Comparison of ENCODE assay signal across 8 mouse cellular contexts in genomic region chr19:56547456-56548229, GRCm38 (mm10). TPM values are rescaled to one million over a fixed set of nuclear protein-coding genes. Genes with fewer than 3 reads are reported as not detected.
DNase-seq lines count a peak whose midpoint lies in the region; ATAC-seq and TF ChIP-seq lines count a peak whose summit lies in the region.

Gene Dclre1a, minus strand, starts transcription at chr19:56548222.

- H3K4me1 ChIP-seq in CH12.LX (ENCODE audit: control insufficient read depth in 1 of 2, insufficient read depth in 2 of 2): peaks cover 0 to 44% of the 10 kb centered on the region in 2 experiments; a peak in 2 of 4 replicates
- no peaks in the 10 kb centered on the region for H3K4me1 ChIP-seq in brown adipose tissue, adult 24 weeks (ENCODE audit: control insufficient read depth, insufficient read depth, insufficient read length, low read length)
- no peaks in the 10 kb centered on the region; the same call in 1 of the 2 replicates for H3K4me1 ChIP-seq in forebrain, embryonic 11.5 days (replicated peaks; ENCODE audit: control insufficient read depth, insufficient read depth, low read length)
- H3K4me1 ChIP-seq in lung, adult 2 months (ENCODE audit: control insufficient read depth, insufficient read depth, low read length): peaks cover 10% of the 10 kb centered on the region
- peaks cover 19% of the 10 kb centered on the region for H3K4me1 ChIP-seq in neural tube, embryonic 14.5 days (ENCODE audit: control insufficient read depth, insufficient read depth, low read length)
- H3K4me1 ChIP-seq in thymus, adult 2 months (replicated peaks; ENCODE audit: control insufficient read depth, insufficient read depth, low read length): peaks cover 4% of the 10 kb centered on the region; the same call in 1 of the 2 replicates

- H3K9ac ChIP-seq in CH12.LX (ENCODE audit: insufficient read depth, low read depth): peak within 1 kb of the TSS; percentile 89
- H3K9ac ChIP-seq in forebrain, embryonic 11.5 days (ENCODE audit: low read length): peak within 1 kb of the TSS; percentile 97
- peak within 1 kb of the TSS; percentile 95 for H3K9ac ChIP-seq in neural tube, embryonic 14.5 days (replicated peaks; ENCODE audit: low read depth, low read length)

- H3K27me3 ChIP-seq in CH12.LX (replicated peaks): no peaks in the 10 kb centered on the region
- H3K27me3 ChIP-seq in forebrain, embryonic 11.5 days (ENCODE audit: control insufficient read depth, insufficient read depth, low read length): no peaks in the 10 kb centered on the region
- H3K27me3 ChIP-seq in neural tube, embryonic 14.5 days (ENCODE audit: control insufficient read depth, insufficient read depth, low read length): peaks cover 4% of the 10 kb centered on the region; the same call in 1 of the 2 replicates
- H3K27me3 ChIP-seq in thymus, adult 2 months (ENCODE audit: control insufficient read depth, insufficient read depth, low read length): no peaks in the 10 kb centered on the region

- in situ Hi-C loops in CH12.LX (cut with MboI; ENCODE audit: low pct_ligation_motif_present, low pct_unique_long_range_greater_than_20kb, low sequenced_read_pairs): no loop called here

- peaks cover 19 to 42% of the 10 kb centered on the region in 2 experiments for H3K36me3 ChIP-seq in CH12.LX (replicated peaks in 1 of 2; ENCODE audit: control insufficient read depth in 1 of 2, insufficient read depth in 1 of 2, low read length in 1 of 2)
- peaks cover 5% of the 10 kb centered on the region for H3K36me3 ChIP-seq in forebrain, embryonic 11.5 days (ENCODE audit: control insufficient read depth, insufficient read depth, low read length)
- peaks cover 9% of the 10 kb centered on the region; the same call in 1 of the 2 replicates for H3K36me3 ChIP-seq in neural tube, embryonic 14.5 days (ENCODE audit: control insufficient read depth, insufficient read depth, low read length)
- peaks cover 9% of the 10 kb centered on the region for H3K36me3 ChIP-seq in thymus, adult 2 months (ENCODE audit: control insufficient read depth, insufficient read depth, low read length)

- H3K4me3 ChIP-seq in CH12.LX (replicated peaks in 1 of 3; ENCODE audit: low read depth in 2 of 3, low read length in 2 of 3, poor library complexity in 1 of 3): peak within 1 kb of the TSS; percentile 88 to 98 (median 92)
- H3K4me3 ChIP-seq in brown adipose tissue, adult 24 weeks (ENCODE audit: insufficient read depth, low read depth, low read length): peak within 1 kb of the TSS; percentile 96
- peak within 1 kb of the TSS; percentile 95 for H3K4me3 ChIP-seq in forebrain, embryonic 11.5 days (ENCODE audit: low read depth, low read length)
- H3K4me3 ChIP-seq in lung, adult 2 months (replicated peaks; ENCODE audit: extremely low read depth, low read depth, low read length): peak within 1 kb of the TSS; percentile 98
- peak within 1 kb of the TSS; percentile 100 for H3K4me3 ChIP-seq in neural tube, embryonic 14.5 days (ENCODE audit: low read depth, low read length)
- peak within 1 kb of the TSS; percentile 85 for H3K4me3 ChIP-seq in thymus, adult 2 months (ENCODE audit: control insufficient read depth, insufficient read depth, low read length)

- peaks cover 22% of the 10 kb centered on the region for H3K79me2 ChIP-seq in CH12.LX (replicated peaks; ENCODE audit: control insufficient read depth, extremely low read depth, insufficient read depth, poor library complexity, severe bottlenecking)

- dilution Hi-C loops in CH12.LX (cut with MboI; ENCODE audit: extremely low pct_ligation_motif_present, extremely low pct_unique_long_range_greater_than_20kb, low sequenced_read_pairs): no loop called here

- no peak for TF ChIP-seq RAD21 in CH12.LX (IDR thresholded peaks at IDR 0.05; ENCODE audit: low read depth, low read length)

- intact Hi-C loops in heart, postnatal 14 days (cut with DNase I): no loop called here

- H3K27ac ChIP-seq in CH12.LX (ENCODE audit: insufficient read depth, low read depth): peak within 1 kb of the TSS; percentile 84
- H3K27ac ChIP-seq in brown adipose tissue, adult 24 weeks (replicated peaks; ENCODE audit: low read depth, low read length): peak within 1 kb of the TSS; percentile 93
- peak within 1 kb of the TSS; percentile 96 for H3K27ac ChIP-seq in forebrain, embryonic 11.5 days (ENCODE audit: low read depth, low read length)
- H3K27ac ChIP-seq in neural tube, embryonic 14.5 days (ENCODE audit: low read depth, low read length): peak within 1 kb of the TSS; percentile 92
- H3K27ac ChIP-seq in thymus, adult 2 months (ENCODE audit: control insufficient read depth, insufficient read depth, low read length): no peak within 1 kb of the TSS; the same call in 1 of the 2 replicates

- peak; percentile 77 for ATAC-seq in forebrain, embryonic 11.5 days (replicated peaks; ENCODE audit: low FRiP score)
- peak; percentile 82 for ATAC-seq in neural tube, embryonic 14.5 days (ENCODE audit: low read depth)

- TF ChIP-seq POLR2A in CH12.LX (IDR thresholded peaks at IDR 0.05; ENCODE audit: low read depth, low read length): peak; percentile 49
- TF ChIP-seq POLR2A in lung, adult 2 months (IDR thresholded peaks at IDR 0.05; ENCODE audit: borderline replicate concordance, extremely low read depth, low read depth, low read length): peak; percentile 32; the same call in 1 of the 2 replicates
- no peak for TF ChIP-seq POLR2A in thymus, adult 2 months (IDR thresholded peaks at IDR 0.05; ENCODE audit: control insufficient read depth, extremely low read depth, insufficient read depth, low read length, poor library complexity)

- TF ChIP-seq EP300 in CH12.LX (IDR thresholded peaks at IDR 0.05; ENCODE audit: low read length): no peak

- peak within 1 kb of the TSS; percentile 98 for H3K4me2 ChIP-seq in CH12.LX (ENCODE audit: insufficient read depth, low read depth, poor library complexity, severe bottlenecking)
- peak within 1 kb of the TSS; percentile 81 for H3K4me2 ChIP-seq in forebrain, embryonic 11.5 days (ENCODE audit: low read depth, low read length, severe bottlenecking)
- H3K4me2 ChIP-seq in neural tube, embryonic 14.5 days (ENCODE audit: low read depth, low read length): peak within 1 kb of the TSS; percentile 79

- 11% methylated on average over 20 of the region's 20 CpGs for WGBS in forebrain, embryonic 11.5 days
- WGBS in lung, adult 2 months: 4% methylated on average over 20 of the region's 20 CpGs
- WGBS in neural tube, embryonic 14.5 days: 9% methylated on average over 20 of the region's 20 CpGs
- whole genome bisulfite sequencing in thymus, adult 2 months: 13% methylated on average over 20 of the region's 20 CpGs

- peak; percentile 61 for DNase-seq in CH12.LX (ENCODE audit: extremely low read depth)
- DNase-seq in forebrain, embryonic 11.5 days (ENCODE audit: low spot score): peak; percentile 82
- DNase-seq in heart, postnatal 14 days: peak; percentile 73 to 75
- peak; percentile 40 to 76 for DNase-seq in layer of hippocampus, adult 18-20 months (ENCODE audit: low spot score in 2 of 2)
- peak; percentile 77 for DNase-seq in lung, adult 2 months
- peak; percentile 82 for DNase-seq in thymus, adult 2 months

- TF ChIP-seq CTCF in CH12.LX (conservative IDR thresholded peaks at IDR 0.05 in 1 of 2, IDR thresholded peaks at IDR 0.05 in 1 of 2; ENCODE audit: low read depth in 2 of 2, low read length in 2 of 2): peak in 1 of 2 experiments; percentile 28; a peak in 2 of 4 replicates
- TF ChIP-seq CTCF in lung, adult 2 months (IDR thresholded peaks at IDR 0.05; ENCODE audit: insufficient read depth, low read length): no peak
- TF ChIP-seq CTCF in thymus, adult 2 months (IDR thresholded peaks at IDR 0.05; ENCODE audit: borderline replicate concordance, control insufficient read depth, extremely low read depth, insufficient read depth, low read length, poor library complexity): no peak

- no peaks in the 10 kb centered on the region for H3K9me3 ChIP-seq in CH12.LX (replicated peaks; ENCODE audit: low read length)
- no peaks in the 10 kb centered on the region for H3K9me3 ChIP-seq in forebrain, embryonic 11.5 days (ENCODE audit: control insufficient read depth, low read length)
- H3K9me3 ChIP-seq in neural tube, embryonic 14.5 days (ENCODE audit: control insufficient read depth, low read length): no peaks in the 10 kb centered on the region

TF ChIP-seq in CH12.LX, 34 proteins besides CTCF, POLR2A, EP300 and RAD21:
- no peak for TF ChIP-seq UBTF (IDR thresholded peaks at IDR 0.05; ENCODE audit: low read depth, low read length)
- TF ChIP-seq GABPA (IDR thresholded peaks at IDR 0.05; ENCODE audit: insufficient replicate concordance, low read depth, low read length): no peak
- no peak for TF ChIP-seq SMC3 (IDR thresholded peaks at IDR 0.05; ENCODE audit: low read depth, low read length)
- TF ChIP-seq JUN (IDR thresholded peaks at IDR 0.05; ENCODE audit: insufficient read depth, low read depth, low read length): no peak
- peak; percentile 61 for TF ChIP-seq MXI1 (IDR thresholded peaks at IDR 0.05; ENCODE audit: low read depth, low read length)
- TF ChIP-seq ETS1 (conservative IDR thresholded peaks at IDR 0.05; ENCODE audit: low read depth, low read length): no peak
- peak; percentile 53; the same call in 1 of the 2 replicates for TF ChIP-seq BHLHE40 (IDR thresholded peaks at IDR 0.05; ENCODE audit: low read depth, low read length)
- TF ChIP-seq CHD1 (IDR thresholded peaks at IDR 0.05; ENCODE audit: low read depth, low read length): no peak
- TF ChIP-seq IRF4 (IDR thresholded peaks at IDR 0.05; ENCODE audit: low read depth, low read length): peak; percentile 37; the same call in 1 of the 2 replicates
- TF ChIP-seq ZNF384 (IDR thresholded peaks at IDR 0.05; ENCODE audit: low read depth, low read length): peak; percentile 74
- peak; percentile 15; the same call in 1 of the 2 replicates for TF ChIP-seq TCF12 (IDR thresholded peaks at IDR 0.05; ENCODE audit: low read depth, low read length)
- peak; percentile 56 for TF ChIP-seq NELFE (IDR thresholded peaks at IDR 0.05; ENCODE audit: low read depth, low read length)
- TF ChIP-seq E2F4 (IDR thresholded peaks at IDR 0.05; ENCODE audit: insufficient replicate concordance, low read depth, low read length): peak; percentile 94
- TF ChIP-seq MAX (IDR thresholded peaks at IDR 0.05; ENCODE audit: low read length): peak; percentile 7; the same call in 1 of the 2 replicates
- no peak for TF ChIP-seq TBP (conservative IDR thresholded peaks at IDR 0.05; ENCODE audit: low read depth, low read length)

RNA-seq across cellular contexts. Expression of gene Dclre1a, which starts in this region (rescaled TPM):
- 8.3 and 9.3 TPM in 2 replicates for total RNA-seq in CH12.LX (2012; rRNA removed)
- 14.8 and 15.7 TPM in 2 replicates for total RNA-seq in CH12.LX (2014; rRNA removed)
- polyA plus RNA-seq in CH12.LX (2012; ENCODE audit: insufficient read length, low read depth): 11.4 and 13.1 TPM in 2 replicates
- 5.2 and 5.5 TPM in 2 replicates for polyA plus RNA-seq in brown adipose tissue, adult 24 weeks (2012; ENCODE audit: insufficient read depth, insufficient read length, missing spikeins)
- polyA plus RNA-seq in forebrain, embryonic 11.5 days (2014; fragmentation: Nextera tagmentation; extraction: Ambion mirVana): 16.9 and 18.2 TPM in 2 replicates
- 10 to 100 TPM; 12.3 to 13.7 TPM for total RNA-seq in heart, postnatal 14 days (2021)
- total RNA-seq in layer of hippocampus, adult 18-20 months (2021): 1 to 10 TPM; 6.6 to 7.3 TPM
- 5.1 and 6.3 TPM in 2 replicates for polyA plus RNA-seq in lung, adult 2 months (2012; rRNA removed)
- polyA plus RNA-seq in neural tube, embryonic 14.5 days (2014; fragmentation: Nextera tagmentation; extraction: Ambion mirVana): 11.4 TPM in 2 replicates
- polyA plus RNA-seq in thymus, adult 2 months (2012; rRNA removed): 2.1 and 3.1 TPM in 2 replicates
